Mouse (Mus musculus): ENCODE measurements around the gene Rad54l.

Gene Rad54l

DNA sequence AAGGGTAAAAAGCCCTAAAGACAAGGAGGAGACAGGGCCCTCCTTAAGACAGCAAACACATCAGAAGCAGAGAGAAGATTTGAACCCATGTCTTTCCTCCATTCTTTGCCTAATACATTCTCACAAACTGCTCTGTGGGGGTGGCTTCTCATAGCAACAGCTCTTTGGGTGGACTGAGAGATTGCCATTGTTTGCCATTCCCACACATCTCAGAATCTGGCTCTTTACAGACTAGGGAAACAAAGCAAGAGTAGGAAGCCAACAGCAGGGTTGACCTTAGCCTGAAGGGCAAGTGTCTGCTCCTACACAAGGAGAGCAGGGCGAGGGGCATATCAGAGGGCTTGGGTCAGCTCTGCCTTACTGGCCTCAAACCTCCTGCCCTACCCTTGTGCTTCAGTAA, 18.2 kb upstream of the Rad54l start:
- no peak for DNase-seq (ENCODE audit: low spot score in 2 of 2)

DNA sequence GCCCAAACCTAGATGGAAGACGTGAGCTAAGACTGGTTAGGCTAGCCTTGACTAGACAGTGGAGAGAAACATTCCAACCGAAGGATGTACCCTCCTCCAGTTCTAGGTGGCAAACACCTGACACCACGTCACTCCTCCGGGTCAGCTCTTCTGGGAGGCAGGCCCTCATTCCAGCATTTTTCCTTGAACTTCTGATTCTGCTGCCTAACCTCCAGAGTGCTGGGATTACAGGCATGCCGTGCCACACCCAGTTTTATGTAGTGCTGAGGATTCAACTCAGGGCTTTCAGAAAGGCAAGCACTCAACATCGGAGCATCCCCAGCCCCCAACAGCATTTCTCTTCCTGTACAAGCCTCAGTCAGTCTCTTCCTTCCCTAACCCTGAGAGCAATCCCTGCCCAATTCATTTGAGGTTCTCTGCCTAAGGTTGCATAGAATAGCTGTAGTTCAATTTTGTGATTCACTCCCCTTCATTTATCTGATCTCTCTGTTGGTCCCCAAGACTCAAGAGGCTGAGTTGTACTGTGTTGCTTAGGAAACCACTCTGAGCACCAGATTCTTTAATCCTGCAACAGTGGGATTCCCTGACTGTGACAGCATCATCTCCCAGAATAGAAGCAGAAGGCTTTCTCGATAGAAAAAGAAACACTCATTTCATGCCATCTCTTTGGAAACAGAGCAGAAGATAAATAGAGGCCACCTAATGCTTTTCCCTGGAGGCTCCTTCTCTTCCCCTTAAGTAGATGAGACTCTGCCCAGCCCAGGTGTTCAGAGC, 17.5 kb upstream of the Rad54l start:
- no peak for DNase-seq (ENCODE audit: low spot score in 2 of 2)

DNA sequence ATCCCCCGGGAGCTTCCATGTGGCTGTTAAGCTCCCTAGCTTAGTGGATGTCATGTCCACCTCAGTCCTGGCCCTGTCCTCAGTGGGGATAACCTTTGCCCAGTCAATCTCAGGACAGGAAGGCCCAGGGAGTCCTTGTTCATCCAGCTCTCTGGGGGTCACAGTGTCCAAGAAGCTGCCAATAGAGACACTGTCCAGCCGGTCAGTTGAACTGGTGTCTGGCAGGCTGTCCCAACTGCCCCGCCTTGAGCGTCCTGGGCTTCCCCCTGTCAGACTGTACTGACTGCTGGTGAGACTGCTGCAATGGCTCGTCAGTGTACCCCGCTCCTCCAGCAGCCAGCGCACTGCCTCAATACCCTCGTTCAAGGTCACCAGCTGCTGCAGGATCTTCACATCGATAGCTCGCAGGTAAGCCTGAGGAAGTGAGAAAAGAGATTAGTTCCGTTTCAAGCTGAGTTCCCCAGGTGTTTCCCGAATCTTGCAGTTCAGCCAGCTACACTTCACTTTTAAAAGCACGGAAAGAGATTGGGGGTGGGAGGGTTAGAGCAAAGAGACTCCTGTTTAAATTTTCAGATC, 14.0 kb upstream of the Rad54l start:
- no peak for DNase-seq (ENCODE audit: low spot score in 2 of 2)

DNA sequence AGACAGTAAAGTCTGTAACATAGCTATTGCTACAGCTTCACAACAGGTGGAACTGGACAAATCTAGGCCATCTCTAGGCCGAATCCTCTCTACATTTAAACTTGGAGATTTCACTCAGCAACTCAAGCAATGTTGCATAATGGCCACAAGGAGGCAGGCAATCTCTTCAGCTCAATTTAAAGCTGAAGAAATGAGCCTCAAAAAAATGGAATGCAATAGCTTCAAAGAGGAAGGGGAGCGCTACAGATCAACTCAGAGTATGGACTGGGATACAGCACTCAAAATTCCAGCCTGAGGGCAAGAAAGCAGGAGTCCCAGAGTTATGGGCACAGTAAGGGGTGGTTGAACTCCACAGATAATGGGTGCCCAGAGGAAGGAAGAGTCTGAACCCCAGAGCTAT, 11.5 kb upstream of the Rad54l start:
- DNase-seq (ENCODE audit: low spot score in 2 of 2): no peak

DNA sequence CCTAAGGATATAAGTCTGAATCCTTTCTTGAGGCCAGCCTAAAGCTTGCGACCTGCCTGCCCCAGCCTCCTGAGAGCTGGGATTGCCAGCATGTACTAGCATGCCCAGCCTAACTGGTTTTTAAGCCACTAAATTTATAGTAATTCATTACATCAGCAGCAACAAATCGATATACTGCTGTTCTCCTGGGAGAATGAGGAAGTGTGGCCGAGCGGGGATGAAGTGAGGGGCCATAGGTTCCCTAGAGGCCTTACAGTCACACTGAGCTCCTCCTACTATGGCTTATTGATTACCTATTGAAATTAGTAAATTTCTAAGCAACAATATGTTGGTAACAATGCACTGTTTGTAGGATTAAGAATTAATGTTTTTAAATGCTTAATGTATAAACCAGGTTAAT, 9.6 kb upstream of the Rad54l start:
- DNase-seq (ENCODE audit: low spot score in 2 of 2): no peak

DNA sequence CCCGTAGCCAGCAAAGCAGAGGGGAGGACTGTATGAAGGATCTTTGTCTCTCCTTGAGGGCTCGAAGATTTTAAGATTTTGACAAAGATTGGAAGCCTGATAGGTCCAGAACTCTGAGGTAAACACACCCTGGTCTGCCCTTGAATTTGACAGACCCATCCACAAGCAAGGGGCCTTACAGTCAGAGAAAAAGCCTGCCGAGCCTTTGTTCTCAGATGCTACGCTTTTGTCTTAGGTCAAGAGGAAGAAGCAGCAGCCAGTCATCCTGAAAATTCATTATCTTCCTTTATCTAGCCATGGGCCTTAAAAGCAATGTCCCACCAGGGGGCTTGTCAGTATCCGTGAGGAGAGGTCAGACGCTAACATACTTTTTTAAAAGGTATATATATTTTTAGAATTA, 4.5 kb upstream of the Rad54l start:
- no peak for DNase-seq (ENCODE audit: low spot score in 2 of 2)

DNA sequence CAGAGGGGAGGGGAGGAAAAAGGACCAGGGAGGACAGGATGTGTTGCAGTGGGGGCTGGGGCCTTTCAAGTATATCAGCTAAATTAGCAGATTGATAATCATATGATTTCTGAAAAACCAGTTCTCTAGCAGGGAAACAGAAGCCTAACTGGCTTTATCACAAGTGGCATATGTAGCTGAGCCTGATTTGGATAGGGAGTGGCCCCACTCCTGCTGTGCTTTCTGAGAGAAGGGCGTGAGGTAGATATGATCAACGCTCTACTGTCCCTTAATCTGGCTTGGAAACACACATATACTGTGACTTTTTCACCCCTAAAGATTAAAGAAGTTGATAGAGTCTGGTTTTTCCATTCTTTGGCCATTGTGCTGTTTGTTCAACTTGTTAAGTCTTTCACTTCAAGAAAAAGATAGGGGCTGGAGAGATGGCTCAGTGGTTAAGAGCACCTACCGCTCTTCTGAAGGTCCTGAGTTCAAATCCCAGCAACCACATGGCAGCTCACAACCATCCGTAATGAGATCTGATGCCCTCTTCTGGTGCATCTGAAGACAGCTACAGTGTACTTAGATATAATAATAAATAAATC, 2.4 kb upstream of the Rad54l start:
- DNase-seq (ENCODE audit: low spot score in 2 of 2): no peak

DNA sequence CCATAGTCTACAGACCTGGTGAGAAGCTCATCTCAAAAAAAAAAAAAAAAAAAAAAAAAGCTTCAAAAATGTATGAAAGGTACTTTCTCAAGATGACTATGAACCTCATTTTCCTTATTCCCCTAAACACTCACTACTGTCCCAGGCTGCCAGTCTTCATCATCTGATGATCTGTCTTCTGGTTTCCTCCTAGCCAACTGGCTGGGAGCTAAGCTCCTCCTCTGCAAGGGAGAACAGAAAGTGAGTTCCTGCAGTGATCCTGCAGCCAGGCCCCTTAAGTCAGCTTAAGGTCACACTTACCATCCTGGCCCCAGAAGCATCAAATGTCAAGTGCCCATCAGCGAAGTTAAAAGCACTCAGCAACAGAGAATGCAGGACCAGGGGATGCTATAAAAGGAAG, 728 bp downstream of the Rad54l start:
- DNase-seq (ENCODE audit: low spot score in 2 of 2): no peak

DNA sequence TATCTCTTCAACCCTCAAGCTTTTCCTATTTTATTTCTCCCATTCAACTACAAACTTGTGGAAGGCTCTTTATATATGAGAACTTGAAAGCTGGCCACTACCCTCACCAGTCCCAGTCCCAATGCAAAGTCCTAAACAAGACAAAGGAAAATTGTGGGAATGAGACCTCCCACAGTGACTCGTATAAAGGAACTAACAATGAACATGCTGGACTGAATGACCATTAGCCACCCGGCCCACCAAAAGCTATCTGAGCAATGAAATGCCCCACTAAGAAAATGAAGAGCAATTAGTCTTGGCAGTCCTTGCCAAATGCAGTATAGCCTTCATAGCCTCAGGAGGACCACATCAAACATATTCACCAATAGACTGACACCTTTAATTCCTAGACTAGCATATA, 12.0 kb downstream of the Rad54l start:
- DNase-seq (ENCODE audit: low spot score in 2 of 2): no peak

DNA sequence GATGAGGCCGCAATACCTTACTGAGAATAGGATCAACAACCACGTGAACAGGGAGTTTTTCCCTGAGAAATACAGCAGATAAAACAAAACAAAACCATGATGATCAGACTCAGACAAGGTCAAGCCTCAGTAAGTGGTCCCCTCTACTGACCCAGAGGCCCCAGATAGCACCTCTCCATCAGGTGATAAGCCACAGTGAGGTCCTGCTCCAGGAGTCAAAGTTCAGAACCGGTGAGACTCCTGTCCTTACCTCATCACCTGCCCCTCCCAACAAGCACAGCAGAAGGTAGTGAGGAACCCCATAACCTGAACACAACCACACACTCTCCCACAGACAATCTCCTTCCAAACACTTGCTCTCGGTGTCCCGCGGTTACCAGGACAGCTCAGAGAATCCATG, 12.8 kb downstream of the Rad54l start:
- DNase-seq (ENCODE audit: low spot score in 2 of 2): no peak

DNA sequence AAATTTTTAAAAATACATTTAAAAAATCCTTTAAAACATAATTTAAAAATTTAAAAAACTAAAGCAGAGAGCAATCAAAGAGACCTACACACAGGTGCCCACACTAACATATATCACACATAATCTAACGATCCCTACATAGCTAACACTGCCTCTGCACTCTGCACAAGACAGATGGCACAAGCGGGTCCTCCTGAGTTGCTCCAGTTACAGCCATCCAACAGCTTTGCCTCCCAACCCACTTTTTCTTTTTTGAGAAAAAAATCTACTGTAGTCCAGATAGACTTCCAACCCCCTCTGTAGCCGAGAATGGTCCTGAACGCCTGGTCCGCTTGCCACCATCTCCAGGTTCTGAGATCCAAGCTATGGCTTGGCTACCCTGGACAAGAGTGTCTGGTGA, 18.2 kb downstream of the Rad54l start:
- no peak for DNase-seq (ENCODE audit: low spot score in 2 of 2)

DNA sequence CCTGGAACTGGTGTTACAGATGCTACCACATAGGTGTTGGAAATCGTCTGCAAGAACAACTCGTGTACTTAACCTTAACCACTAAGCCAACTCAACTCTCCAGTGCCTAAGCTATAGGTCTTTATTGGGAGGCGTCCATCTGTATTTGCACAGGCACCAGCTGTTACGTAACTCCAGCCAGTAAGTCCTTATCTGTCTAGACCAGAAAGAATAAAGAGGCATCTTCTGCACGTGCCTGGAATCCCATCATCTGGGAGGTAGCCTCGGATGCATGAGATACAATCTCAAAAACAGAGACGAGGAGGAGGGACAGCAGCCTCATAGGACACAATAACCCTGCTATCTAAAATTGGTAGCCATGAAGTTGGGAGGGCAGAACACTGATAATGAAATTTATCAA, 22.5 kb downstream of the Rad54l start:
- DNase-seq (ENCODE audit: low spot score in 2 of 2): no peak

DNA sequence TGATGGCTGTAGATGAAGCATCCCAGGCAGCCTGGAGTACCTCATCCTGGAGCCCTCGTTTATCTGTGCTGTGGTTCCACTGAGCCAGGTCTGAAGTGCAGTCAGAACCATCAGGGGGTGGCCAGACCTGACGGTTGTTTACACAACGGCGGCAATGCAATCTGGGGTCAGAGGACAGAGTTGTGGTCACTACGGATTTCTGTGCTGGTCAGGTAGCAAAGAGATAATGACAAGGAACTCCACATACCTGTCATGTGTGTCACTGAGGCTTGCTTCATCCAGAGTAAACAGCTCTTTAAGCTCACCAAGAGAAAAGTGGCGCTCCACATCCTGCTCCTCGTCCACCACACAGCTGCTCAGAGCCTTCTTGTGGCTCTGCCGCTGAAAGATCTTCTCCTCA, 26.3 kb downstream of the Rad54l start:
- DNase-seq (ENCODE audit: low spot score in 2 of 2): no peak

DNA sequence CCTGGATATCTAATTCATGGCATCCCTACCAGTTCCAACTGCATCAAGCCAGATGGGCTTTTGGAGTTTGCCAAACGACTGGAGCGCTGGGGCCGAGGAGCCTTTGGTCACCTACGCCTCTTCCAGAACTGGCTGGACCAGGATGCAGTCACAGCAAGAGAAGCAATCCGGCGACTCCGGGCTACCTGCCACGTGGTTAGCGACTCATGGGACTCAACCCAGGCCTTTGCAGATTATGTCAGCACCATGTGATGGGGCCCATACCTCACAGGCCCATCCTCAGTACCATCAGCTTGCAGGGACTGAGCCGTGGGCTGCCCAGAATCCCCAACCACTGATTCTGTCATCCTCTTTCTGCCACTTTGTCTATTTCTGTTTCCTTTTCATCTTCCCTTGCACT, 27.2 kb downstream of the Rad54l start:
- DNase-seq (ENCODE audit: low spot score in 2 of 2): no peak

DNA sequence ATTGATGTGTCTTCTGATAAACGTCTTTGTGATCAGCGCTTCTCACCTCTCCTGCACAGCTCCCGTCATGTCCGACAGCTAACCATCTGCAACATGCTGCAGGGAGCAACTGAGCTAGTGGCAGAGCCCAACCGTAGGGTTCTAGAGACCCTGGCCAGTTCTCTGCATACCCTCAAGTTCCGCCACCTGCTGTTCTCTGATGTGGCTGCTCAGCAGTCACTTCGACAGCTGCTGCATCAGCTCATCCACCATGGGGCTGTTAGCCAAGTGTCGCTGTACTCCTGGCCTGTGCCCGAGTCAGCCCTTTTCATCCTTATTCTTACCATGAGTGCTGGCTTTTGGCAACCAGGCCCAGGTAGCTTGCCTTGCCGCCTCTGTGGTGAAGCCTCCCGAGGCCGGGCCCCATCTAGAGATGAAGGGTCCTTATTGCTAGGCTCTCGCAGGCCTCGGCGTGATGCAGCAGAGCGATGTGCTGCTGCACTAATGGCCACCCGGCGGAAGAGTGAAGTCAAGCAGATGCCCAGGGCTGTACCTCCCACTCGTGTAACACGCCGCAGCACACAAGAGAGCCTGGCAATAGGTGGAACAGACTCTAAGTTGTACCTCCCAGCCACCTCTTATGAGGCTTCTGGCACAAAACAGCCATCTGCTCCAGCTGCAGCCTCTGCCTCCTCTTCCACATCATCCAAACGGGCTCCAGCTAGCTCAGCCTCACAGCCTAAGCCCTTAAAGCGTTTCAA, 34.8 kb downstream of the Rad54l start:
- no peak for DNase-seq (ENCODE audit: low spot score in 2 of 2)

DNA sequence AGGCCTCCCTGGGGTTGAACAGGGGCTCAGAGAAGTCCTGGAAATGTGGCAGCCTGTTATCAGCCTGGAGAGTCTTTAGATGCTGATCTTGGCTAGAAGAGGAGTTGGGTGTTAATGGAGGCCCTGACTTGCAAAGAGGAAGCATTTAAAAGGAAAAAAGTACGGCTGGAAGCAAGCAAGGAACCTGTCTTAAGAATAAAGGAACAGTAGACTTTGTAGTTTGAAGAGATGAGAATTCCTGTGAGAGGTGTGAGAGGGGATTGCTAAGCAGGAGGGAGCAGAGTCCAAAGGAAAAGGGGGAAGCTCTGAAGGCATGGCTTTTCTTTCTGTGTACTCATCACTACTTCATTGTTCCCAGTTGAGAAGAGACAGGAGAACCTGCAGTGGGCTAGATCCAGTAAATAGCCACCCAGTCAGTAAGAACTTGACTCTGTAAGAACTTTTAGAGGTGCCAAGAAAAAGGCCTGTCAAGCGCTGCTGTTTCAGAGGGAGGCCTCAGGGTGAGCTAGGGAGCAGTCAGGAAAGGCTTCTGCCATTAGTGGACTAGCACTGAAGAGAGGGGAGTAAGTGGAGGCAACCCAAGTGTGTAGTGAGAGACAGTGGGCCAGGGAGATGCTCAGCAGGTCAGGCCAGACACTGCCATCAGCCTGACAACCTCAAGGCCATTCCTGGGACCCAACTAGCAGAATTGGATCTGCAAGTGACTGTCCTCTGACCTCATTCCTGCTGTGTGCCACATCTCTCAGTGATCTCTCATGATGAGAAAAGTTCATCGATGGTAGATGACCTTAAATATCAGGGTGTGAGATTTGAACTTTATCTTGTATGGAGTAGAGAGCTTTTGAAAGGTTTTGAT, 46.0 kb downstream of the Rad54l start:
- no peak for DNase-seq (ENCODE audit: low spot score in 2 of 2)

DNA sequence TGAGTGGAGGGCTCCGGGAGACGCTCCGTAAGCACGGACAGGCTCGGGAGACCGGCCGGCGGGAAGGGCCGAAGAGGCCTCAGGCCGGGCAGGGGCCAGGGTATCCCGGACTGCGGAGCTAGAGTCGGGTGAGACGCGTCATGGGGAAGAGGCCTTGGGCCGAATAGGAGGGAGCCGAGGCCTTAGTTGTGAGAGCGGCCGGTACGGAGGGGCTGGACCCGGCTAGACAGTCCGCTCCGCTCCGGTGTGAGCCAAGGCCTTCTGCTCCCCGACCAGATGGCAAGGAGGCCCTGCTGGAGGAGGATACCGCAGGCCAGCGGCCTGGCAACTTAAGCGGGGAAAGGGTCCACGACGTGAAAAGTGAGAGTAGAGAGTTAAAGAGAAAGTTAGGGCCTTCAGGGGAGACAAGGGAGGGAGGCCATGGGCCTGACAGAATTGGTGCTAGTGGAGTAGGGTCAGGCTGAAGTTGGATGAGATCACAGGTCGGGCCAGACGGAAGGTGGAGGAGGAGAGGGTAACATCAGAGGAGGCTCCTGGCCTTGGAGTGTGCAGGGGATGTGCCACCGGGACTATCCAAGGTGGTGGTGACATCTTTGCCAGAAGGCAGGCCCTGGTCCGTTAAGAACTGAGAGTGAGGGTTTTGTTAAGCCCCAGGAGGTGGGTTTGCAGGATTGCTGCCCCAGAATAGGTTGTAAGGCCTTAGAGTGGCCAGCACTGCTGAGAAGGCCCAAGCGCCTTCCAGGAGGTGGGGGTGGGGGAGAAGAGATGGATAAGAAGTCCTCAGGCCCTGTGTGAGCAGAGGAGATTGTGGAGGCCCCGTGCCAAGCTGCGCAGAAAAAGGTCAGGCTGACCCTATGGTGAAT, 46.9 kb downstream of the Rad54l start:
- DNase-seq (ENCODE audit: low spot score in 2 of 2): peak in 1 of 2 experiments; percentile 45

DNA sequence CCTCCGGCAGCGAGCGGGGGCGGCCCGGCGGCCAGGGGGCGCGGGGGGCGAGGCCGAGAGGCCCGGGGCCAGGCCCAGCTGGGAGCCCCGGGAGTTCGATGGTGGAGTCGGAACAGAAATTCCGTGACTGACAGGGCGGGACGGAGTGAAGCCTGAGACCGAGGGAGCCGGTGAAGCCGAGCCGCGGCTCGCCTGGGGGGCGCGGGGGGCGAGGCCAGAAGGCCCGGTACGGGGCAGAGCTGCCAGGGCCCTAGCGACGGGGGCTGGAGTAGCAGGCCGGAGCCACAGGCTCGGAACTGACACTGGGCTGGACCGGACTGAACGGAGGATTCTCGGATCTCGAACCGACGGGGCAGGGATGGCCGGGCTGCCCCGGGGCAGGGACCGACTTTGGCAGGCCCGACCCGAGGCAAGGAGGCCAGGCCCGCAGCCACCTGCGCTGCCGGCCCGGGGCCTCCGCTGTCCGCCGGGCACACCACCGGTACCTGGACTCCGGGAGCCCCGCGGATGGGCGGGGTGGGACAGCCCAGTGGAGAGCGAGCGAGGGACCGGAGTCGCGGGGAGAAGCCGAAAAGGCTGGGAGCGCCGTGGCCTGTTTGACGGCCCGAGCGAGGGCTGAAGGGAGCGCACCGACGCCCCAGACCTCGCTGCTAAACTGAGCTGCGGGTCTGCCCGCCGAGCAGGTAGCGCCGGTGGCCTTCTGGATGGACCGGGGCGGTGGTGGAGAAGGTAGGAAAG, 47.7 kb downstream of the Rad54l start:
- DNase-seq (ENCODE audit: low spot score in 2 of 2): peak; percentile 72 to 79

DNA sequence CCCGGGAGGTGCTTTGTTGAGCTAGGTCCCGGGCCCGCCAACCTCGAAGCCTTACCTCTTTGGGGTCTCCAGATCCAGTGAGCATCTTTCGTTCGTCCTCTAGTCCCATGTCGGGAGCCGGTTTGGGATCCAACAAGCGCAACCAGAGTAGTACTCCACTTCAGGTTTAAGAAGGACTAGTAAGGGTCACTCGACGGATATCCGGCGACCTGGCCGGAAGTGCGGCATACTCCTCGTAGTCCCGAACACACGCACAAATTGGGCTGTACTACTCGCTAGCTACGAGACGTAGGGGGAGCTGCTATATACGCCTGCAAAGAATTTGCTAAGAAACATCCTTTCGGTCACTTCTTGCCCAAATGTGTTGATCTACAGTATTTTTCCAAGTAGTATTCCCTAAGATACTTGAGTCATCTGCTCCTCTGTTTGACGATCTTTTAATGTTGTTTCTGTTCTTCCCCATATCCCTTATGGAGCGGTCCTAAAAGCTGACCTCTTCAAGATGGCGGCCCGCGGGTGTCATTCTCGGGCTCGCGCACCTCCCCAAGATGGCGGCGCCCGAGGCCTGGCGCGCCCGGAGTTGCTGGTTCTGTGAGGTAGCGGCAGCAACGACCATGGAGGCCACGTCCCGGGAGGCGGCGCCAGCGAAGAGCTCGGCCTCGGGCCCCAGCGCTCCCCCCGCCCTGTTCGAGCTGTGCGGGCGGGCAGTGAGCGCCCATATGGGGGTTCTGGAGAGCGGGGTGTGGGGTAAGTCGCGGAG, 48.4 kb downstream of the Rad54l start, which contains the start of the genes Uqcrh and Lrrc41:
TSS of gene Uqcrh (minus strand) at position 211 of the 760 bp plus-strand sequence.
TSS of gene Lrrc41 (plus strand) at position 409 of the 760 bp plus-strand sequence.
- DNase-seq (ENCODE audit: low spot score in 2 of 2): peak; percentile 90 to 95

All from urinary bladder, postnatal 4 days (tissue).